In genomic region chr6:125565326-125565725, GRCm38 (mm10) we compare ENCODE assay signal across 23 mouse cellular contexts. TPM values are rescaled to one million over a fixed set of nuclear protein-coding genes. Genes with fewer than 3 reads are reported as not detected.
DNase-seq lines count a peak whose midpoint lies in the region; ATAC-seq and TF ChIP-seq lines count a peak whose summit lies in the region.
"Had no signal": no experiment of that assay in that cellular context is flagged by ENCODE, and none has a peak within 500 bp of the region (broad histone marks: within the 10 kb centered on the region; RNA-seq: fewer than 3 reads in every experiment).

No protein-coding gene starts in this region.

- TF ChIP-seq POLR2A in bone marrow, adult 2 months (IDR thresholded peaks at IDR 0.05; ENCODE audit: borderline replicate concordance, control insufficient read depth, low read depth, low read length): no peak

- no peak overlapping the region for H3K4me3 ChIP-seq in heart, embryonic 13.5 days
- no peak overlapping the region for H3K4me3 ChIP-seq in bone marrow, adult 2 months (replicated peaks; ENCODE audit: control insufficient read depth, low read depth, low read length)
- no peak overlapping the region for H3K4me3 ChIP-seq in intestine, embryonic 16.5 days (ENCODE audit: low read length)
- H3K4me3 ChIP-seq in liver, embryonic 15.5 days (replicated peaks): peak overlapping the region; percentile 30; the same call in 1 of the 2 replicates
- no peak overlapping the region for H3K4me3 ChIP-seq in hindbrain, embryonic 12.5 days
- H3K4me3 ChIP-seq: embryonic facial prominence, embryonic 10.5 days; forebrain, embryonic 12.5 days; heart, adult 2 months; limb, embryonic 12.5 days; midbrain, embryonic 10.5 days; neural tube, embryonic 15.5 days had no signal

- no peak for DNase-seq in heart, adult 8-10 months (ENCODE audit: low spot score)
- DNase-seq in lung, postnatal 4 days: no peak
- DNase-seq in thymus, adult 18-20 months: no peak
- DNase-seq: adrenal gland, postnatal 25 days; cerebellum, adult 9-10 months; gastrocnemius, postnatal 36 days; heart, adult 2 months; heart, postnatal 10 days; lung, adult 2 months; lung, postnatal 14 days; thymus, postnatal 36 days had no signal

- H3K27ac ChIP-seq in heart, embryonic 13.5 days (replicated peaks): no peak overlapping the region
- H3K27ac ChIP-seq in bone marrow, adult 2 months (ENCODE audit: control insufficient read depth, insufficient read depth, low read depth, low read length, poor library complexity): peak overlapping the region; percentile 68; the same call in 1 of the 2 replicates
- H3K27ac ChIP-seq in intestine, embryonic 16.5 days (ENCODE audit: low read length): no peak overlapping the region
- H3K27ac ChIP-seq in liver, embryonic 15.5 days (replicated peaks): peak overlapping the region; percentile 91
- H3K27ac ChIP-seq in hindbrain, embryonic 12.5 days: no peak overlapping the region
- H3K27ac ChIP-seq: forebrain, embryonic 12.5 days; heart, adult 2 months; limb, embryonic 12.5 days; midbrain, embryonic 10.5 days; neural tube, embryonic 15.5 days had no signal

- H3K9ac ChIP-seq in heart, embryonic 13.5 days: no peak overlapping the region
- no peak overlapping the region for H3K9ac ChIP-seq in intestine, embryonic 16.5 days (ENCODE audit: low read depth, low read length)
- H3K9ac ChIP-seq in liver, embryonic 15.5 days: peak overlapping the region; percentile 35
- no peak overlapping the region for H3K9ac ChIP-seq in hindbrain, embryonic 12.5 days
- H3K9ac ChIP-seq: forebrain, embryonic 12.5 days; limb, embryonic 12.5 days; neural tube, embryonic 15.5 days had no signal

- H3K27me3 ChIP-seq in heart, embryonic 13.5 days (replicated peaks): no peaks in the 10 kb centered on the region
- no peaks in the 10 kb centered on the region for H3K27me3 ChIP-seq in intestine, embryonic 16.5 days (replicated peaks; ENCODE audit: control insufficient read depth, insufficient read depth, low read length)
- H3K27me3 ChIP-seq in liver, embryonic 15.5 days: no peaks in the 10 kb centered on the region
- no peaks in the 10 kb centered on the region for H3K27me3 ChIP-seq in hindbrain, embryonic 12.5 days
- H3K27me3 ChIP-seq: forebrain, embryonic 12.5 days; limb, embryonic 12.5 days; neural tube, embryonic 15.5 days had no signal

- H3K4me1 ChIP-seq in heart, embryonic 13.5 days: peaks cover 9% of the 10 kb centered on the region; the same call in 1 of the 2 replicates
- H3K4me1 ChIP-seq in bone marrow, adult 2 months (ENCODE audit: control insufficient read depth, insufficient read depth, low read length): peaks cover 3% of the 10 kb centered on the region
- H3K4me1 ChIP-seq in intestine, embryonic 16.5 days (ENCODE audit: control insufficient read depth, insufficient read depth, low read length): peaks cover 3% of the 10 kb centered on the region; the same call in 1 of the 2 replicates
- peaks cover 89% of the 10 kb centered on the region for H3K4me1 ChIP-seq in liver, embryonic 15.5 days (replicated peaks)
- H3K4me1 ChIP-seq in hindbrain, embryonic 12.5 days: no peaks in the 10 kb centered on the region
- H3K4me1 ChIP-seq: embryonic facial prominence, embryonic 10.5 days; forebrain, embryonic 12.5 days; limb, embryonic 12.5 days; neural tube, embryonic 15.5 days had no signal

- WGBS in heart, embryonic 13.5 days: 65% methylated on average over 6 of the region's 6 CpGs
- 64% methylated on average over 6 of the region's 6 CpGs for WGBS in bone marrow, adult 2 months
- 80% methylated on average over 6 of the region's 6 CpGs for WGBS in intestine, embryonic 16.5 days
- WGBS in liver, embryonic 15.5 days (ENCODE audit: insufficient replicate concordance): 31% methylated on average over 6 of the region's 6 CpGs
- 83% methylated on average over 6 of the region's 6 CpGs for WGBS in hindbrain, embryonic 12.5 days

- H3K9me3 ChIP-seq in heart, embryonic 13.5 days: no peaks in the 10 kb centered on the region
- no peaks in the 10 kb centered on the region for H3K9me3 ChIP-seq in intestine, embryonic 16.5 days (ENCODE audit: control insufficient read depth, low read length)
- no peaks in the 10 kb centered on the region for H3K9me3 ChIP-seq in liver, embryonic 15.5 days (replicated peaks)
- no peaks in the 10 kb centered on the region for H3K9me3 ChIP-seq in hindbrain, embryonic 12.5 days (replicated peaks)
- H3K9me3 ChIP-seq: embryonic facial prominence, embryonic 10.5 days; forebrain, embryonic 12.5 days; limb, embryonic 12.5 days; midbrain, embryonic 10.5 days; neural tube, embryonic 15.5 days had no signal

- H3K4me2 ChIP-seq in heart, embryonic 13.5 days: peak overlapping the region; percentile 27; the same call in 1 of the 2 replicates
- H3K4me2 ChIP-seq in intestine, embryonic 16.5 days (ENCODE audit: low read depth, low read length): no peak overlapping the region
- peak overlapping the region; percentile 63 for H3K4me2 ChIP-seq in liver, embryonic 15.5 days
- no peak overlapping the region for H3K4me2 ChIP-seq in hindbrain, embryonic 12.5 days (replicated peaks)
- H3K4me2 ChIP-seq: forebrain, embryonic 12.5 days; limb, embryonic 12.5 days; neural tube, embryonic 15.5 days had no signal

- no peak for ATAC-seq in heart, embryonic 13.5 days (ENCODE audit: extremely low read depth, insufficient number of reproducible peaks, low FRiP score, low TSS enrichment)
- peak; percentile 55; the same call in 1 of the 2 replicates for ATAC-seq in intestine, embryonic 16.5 days
- ATAC-seq in liver, embryonic 15.5 days (ENCODE audit: insufficient read depth): peak; percentile 86
- no peak for ATAC-seq in hindbrain, embryonic 12.5 days (ENCODE audit: low FRiP score)
- ATAC-seq: CD4-positive, CD25-positive, alpha-beta regulatory T cell, adult 4 months; midbrain, embryonic 16.5 days had no signal

- no peak for TF ChIP-seq CTCF in bone marrow, adult 2 months (IDR thresholded peaks at IDR 0.05; ENCODE audit: control insufficient read depth, insufficient read depth, low read length)

- no peaks in the 10 kb centered on the region for H3K36me3 ChIP-seq in heart, embryonic 13.5 days
- H3K36me3 ChIP-seq in intestine, embryonic 16.5 days (ENCODE audit: control insufficient read depth, insufficient read depth, low read length): no peaks in the 10 kb centered on the region
- H3K36me3 ChIP-seq in liver, embryonic 15.5 days (replicated peaks): no peaks in the 10 kb centered on the region
- no peaks in the 10 kb centered on the region for H3K36me3 ChIP-seq in hindbrain, embryonic 12.5 days
- H3K36me3 ChIP-seq: embryonic facial prominence, embryonic 10.5 days; forebrain, embryonic 12.5 days; limb, embryonic 12.5 days; midbrain, embryonic 10.5 days; neural tube, embryonic 15.5 days had no signal

RNA-seq across cellular contexts. Expression of gene Vwf, which starts 18.8 kb away (rescaled TPM):
- 13.6 and 16.8 TPM in 2 replicates for polyA plus RNA-seq in heart, embryonic 13.5 days (2015; fragmentation: Nextera tagmentation; extraction: Ambion mirVana)
- 100 to 1,000 TPM in 2 of 4 experiments, 10 to 100 TPM in 2; 82.6 to 137 (median 104) TPM for total RNA-seq in heart, adult 8-10 months (2022)
- 83.1 and 147 TPM in 2 replicates for polyA plus RNA-seq in bone marrow, adult 2 months (2011; ENCODE audit: insufficient read depth, insufficient read length, low replicate concordance, missing spikeins)
- 7.0 and 8.6 TPM in 2 replicates for polyA plus RNA-seq in intestine, embryonic 16.5 days (2015; fragmentation: Nextera tagmentation; extraction: Ambion mirVana)
- 8.5 and 11.9 TPM in 2 replicates for polyA plus RNA-seq in liver, embryonic 15.5 days (2015; fragmentation: Nextera tagmentation; extraction: Ambion mirVana)
- polyA plus RNA-seq in hindbrain, embryonic 12.5 days (2016; fragmentation: Nextera tagmentation; extraction: Ambion mirVana): 11.3 and 11.5 TPM in 2 replicates
- polyA plus RNA-seq: CD4-positive, CD25-positive, alpha-beta regulatory T cell, adult 4 months had no signal

Comparison
In these comparisons a context has a peak if more than half of its experiments do, and no peak if none do; other contexts are left out.
1. ATAC-seq: peak in intestine, embryonic 16.5 days (single experiment) and liver, embryonic 15.5 days (single experiment); none in heart, embryonic 13.5 days (single experiment) and hindbrain, embryonic 12.5 days (single experiment).
2. H3K27ac ChIP-seq: peak in bone marrow, adult 2 months (single experiment) and liver, embryonic 15.5 days (single experiment); none in heart, embryonic 13.5 days (single experiment), intestine, embryonic 16.5 days (single experiment) and hindbrain, embryonic 12.5 days (single experiment).
3. H3K4me2 ChIP-seq: peak in heart, embryonic 13.5 days (single experiment) and liver, embryonic 15.5 days (single experiment); none in intestine, embryonic 16.5 days (single experiment) and hindbrain, embryonic 12.5 days (single experiment).